Mouse (Mus musculus): ENCODE results near the gene Psmb4. TPM values are rescaled to one million over a fixed set of nuclear protein-coding genes. Genes with fewer than 3 reads are reported as not detected.

The Psmb4 gene
- polyA plus RNA-seq, 1 experiment from 2014 or later = 352 TPM

DNA sequence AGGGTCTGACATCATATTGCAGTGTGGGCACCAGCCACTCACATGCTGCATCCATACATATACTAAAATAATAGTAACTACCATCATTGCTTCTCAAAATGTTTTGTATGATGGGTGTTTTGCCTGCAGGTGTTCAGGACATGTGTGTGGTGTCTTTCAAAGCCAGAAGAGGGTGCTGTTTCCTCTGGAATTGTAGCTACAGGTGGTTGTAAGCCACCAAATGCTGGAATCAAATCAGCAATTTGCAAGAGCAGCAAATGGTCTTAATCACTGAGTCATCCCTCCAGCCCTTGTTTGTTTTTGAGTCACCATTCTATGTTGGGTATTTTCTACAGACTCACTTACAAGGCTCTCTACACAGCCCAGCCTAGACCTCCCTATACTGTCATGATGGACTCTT, 1.8 kb upstream of the Psmb4 start:
- no peak overlapping the region for H3K4me2 ChIP-seq
- H3K27ac ChIP-seq (replicated peaks) = no peak overlapping the region
- H3K36me3 ChIP-seq = peaks cover 15% of the 10 kb centered on the region
- no peak overlapping the region for H3K4me3 ChIP-seq
- H3K27me3 ChIP-seq = no peaks in the 10 kb centered on the region
- H3K9me3 ChIP-seq = no peaks in the 10 kb centered on the region
- no peak overlapping the region for H3K9ac ChIP-seq
- no peak for ATAC-seq (ENCODE audit: low FRiP score, low read depth)
- peaks cover 21% of the 10 kb centered on the region for H3K4me1 ChIP-seq (replicated peaks)

DNA sequence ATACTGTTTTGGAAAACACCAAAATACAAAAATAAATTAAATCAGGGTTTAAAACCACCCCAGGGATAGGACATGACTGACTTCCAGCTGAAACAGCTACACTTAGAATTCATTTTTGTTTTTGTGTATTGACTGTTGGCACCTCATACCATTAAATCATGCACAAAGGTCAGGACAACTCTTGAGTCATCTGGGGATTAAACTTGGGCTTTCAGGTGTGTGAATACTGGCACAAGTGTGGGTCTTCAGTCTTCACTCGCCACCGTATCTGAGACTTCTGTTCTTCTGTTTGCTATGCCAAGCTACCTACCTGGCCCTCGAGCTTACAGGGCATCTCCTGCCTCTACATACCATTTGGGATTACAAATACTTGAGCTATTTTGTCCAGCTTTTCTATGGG, 4.2 kb downstream of the Psmb4 start:
- ATAC-seq (ENCODE audit: low FRiP score, low read depth) = no peak
- Histone ChIP-seq H3K27me3 (no peaks in the 10 kb centered on the region), H3K9me3 (no peaks in the 10 kb centered on the region), H3K4me1 (replicated peaks) (peaks cover 20% of the 10 kb centered on the region), H3K36me3 (peaks cover 71% of the 10 kb centered on the region), H3K9ac (no peak overlapping the region), H3K4me3 (no peak overlapping the region), H3K27ac (replicated peaks) (no peak overlapping the region), H3K4me2 (no peak overlapping the region)
- 90% methylated on average over 3 of the region's 3 CpGs for WGBS

DNA sequence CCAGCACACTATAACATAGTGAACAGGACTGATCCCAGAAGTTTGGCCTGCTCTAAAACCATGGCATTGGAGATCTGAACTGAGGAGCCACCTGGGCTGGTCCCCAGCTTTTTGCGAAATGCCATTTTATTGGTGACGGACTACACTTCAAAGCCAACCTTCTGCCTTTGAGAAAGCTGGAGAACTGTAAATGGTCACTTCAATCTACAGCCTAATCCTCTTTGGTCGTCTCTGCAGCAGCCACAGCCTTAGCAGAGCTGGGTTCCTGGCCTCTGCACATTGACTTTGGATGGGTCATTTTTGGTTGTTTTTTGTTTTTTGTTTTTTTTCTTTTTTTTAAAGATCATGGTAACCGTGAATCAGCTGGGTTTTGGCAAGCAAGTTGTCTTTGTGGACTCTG, 4.9 kb downstream of the Psmb4 start:
- ATAC-seq (ENCODE audit: low FRiP score, low read depth) = no peak
- WGBS = 79% methylated on average over 4 of the region's 4 CpGs
- Histone ChIP-seq H3K9ac (no peak overlapping the region), H3K36me3 (peaks cover 79% of the 10 kb centered on the region), H3K27ac (replicated peaks) (no peak overlapping the region), H3K27me3 (no peaks in the 10 kb centered on the region), H3K9me3 (no peaks in the 10 kb centered on the region), H3K4me1 (replicated peaks) (peaks cover 13% of the 10 kb centered on the region), H3K4me3 (no peak overlapping the region), H3K4me2 (no peak overlapping the region)

DNA sequence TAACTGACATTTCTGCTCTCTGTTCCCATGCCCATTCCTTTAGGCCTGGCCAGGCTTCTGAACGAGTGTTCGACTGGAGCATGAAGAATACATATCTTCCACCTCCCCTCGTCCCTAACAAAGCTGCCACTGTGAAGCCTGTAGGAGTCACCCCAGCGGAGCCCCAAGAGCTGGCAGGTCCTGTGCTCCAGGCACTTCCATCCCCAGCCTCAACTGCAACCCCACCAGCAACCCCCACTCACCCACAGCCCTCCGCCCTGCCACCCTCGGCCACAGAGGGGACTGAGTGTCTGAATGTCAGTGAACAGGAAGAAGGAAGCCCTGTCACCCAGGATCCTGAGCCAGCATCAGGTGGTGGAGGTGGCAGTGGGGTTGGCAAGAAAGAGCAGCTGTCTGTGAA, 8.1 kb downstream of the Psmb4 start:
- Histone ChIP-seq H3K4me3 (no peak overlapping the region), H3K4me1 (replicated peaks) (no peaks in the 10 kb centered on the region), H3K36me3 (peaks cover 96% of the 10 kb centered on the region), H3K4me2 (no peak overlapping the region), H3K9me3 (no peaks in the 10 kb centered on the region), H3K9ac (no peak overlapping the region), H3K27me3 (no peaks in the 10 kb centered on the region), H3K27ac (replicated peaks) (no peak overlapping the region)
- WGBS = 92% methylated on average over 6 of the region's 6 CpGs
- ATAC-seq (ENCODE audit: low FRiP score, low read depth) = no peak

DNA sequence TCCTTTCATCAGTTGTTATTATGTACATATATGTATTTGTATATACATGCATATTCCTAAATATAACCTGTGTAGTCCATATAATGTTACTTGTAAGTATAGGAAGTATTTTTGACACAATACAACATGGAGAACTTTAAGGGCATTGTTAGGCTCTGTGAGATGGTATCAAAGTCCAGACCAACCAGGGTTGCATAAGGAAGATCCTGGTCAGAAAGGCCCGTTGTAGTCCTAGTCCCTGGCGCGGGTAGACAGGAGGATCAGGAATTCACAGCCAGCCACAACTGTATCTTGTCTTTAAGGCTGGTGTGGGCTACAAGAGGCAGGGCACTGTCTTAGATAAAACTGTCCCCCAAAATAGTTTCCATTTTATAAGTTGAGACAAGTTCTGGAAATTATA, 17.8 kb downstream of the Psmb4 start:
- no peak for ATAC-seq (ENCODE audit: low FRiP score, low read depth)
- Histone ChIP-seq H3K36me3 (peaks cover 77% of the 10 kb centered on the region), H3K4me1 (replicated peaks) (no peaks in the 10 kb centered on the region), H3K27me3 (no peaks in the 10 kb centered on the region), H3K4me2 (no peak overlapping the region), H3K27ac (replicated peaks) (no peak overlapping the region), H3K4me3 (no peak overlapping the region), H3K9me3 (no peaks in the 10 kb centered on the region), H3K9ac (no peak overlapping the region)
- WGBS = 89% methylated on average over 3 of the region's 3 CpGs

DNA sequence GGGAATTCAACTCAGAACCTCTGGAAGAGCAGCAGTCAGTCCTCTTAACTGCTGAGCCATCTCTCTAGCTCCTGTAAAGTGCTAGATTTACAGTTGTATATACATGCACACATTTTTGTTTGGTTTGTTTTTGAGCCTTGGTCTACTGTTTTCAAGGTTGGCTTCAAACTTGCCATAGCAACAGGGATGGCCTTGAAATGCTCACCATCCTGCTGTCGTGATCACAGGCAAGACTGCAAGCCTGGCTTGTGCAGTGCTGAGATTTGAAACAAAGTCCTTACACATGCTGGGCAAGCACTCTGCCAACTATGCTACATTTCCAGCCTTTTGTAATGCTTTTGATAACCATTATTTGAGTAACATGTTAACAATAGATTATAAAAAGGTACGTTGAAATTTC, 27.3 kb downstream of the Psmb4 start:
- Histone ChIP-seq H3K27me3 (no peaks in the 10 kb centered on the region), H3K4me3 (no peak overlapping the region), H3K4me1 (replicated peaks) (no peaks in the 10 kb centered on the region), H3K9me3 (no peaks in the 10 kb centered on the region), H3K27ac (replicated peaks) (no peak overlapping the region), H3K9ac (no peak overlapping the region), H3K36me3 (peaks cover 65% of the 10 kb centered on the region), H3K4me2 (no peak overlapping the region)
- 84% methylated on average over 2 of the region's 2 CpGs for WGBS
- no peak for ATAC-seq (ENCODE audit: low FRiP score, low read depth)

DNA sequence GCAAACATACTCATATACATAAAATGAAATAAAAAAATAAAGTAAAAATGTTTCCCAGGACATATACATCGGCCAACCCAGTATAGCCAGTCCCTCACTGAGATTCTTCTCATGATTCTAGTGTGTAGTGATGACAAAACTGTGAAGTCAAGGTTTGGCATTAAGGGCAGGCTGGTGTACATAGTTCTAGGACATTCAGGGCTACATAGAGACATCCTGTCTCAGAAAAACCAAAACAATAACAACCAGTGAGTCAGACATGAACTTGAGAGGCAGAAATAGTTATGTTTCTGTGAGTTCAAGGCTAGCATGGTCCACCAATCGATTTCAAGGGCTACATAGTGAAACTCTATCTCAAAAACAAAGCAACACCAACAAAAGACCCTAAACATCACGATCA, 34.5 kb downstream of the Psmb4 start:
- peaks cover 26% of the 10 kb centered on the region for H3K36me3 ChIP-seq
- 93% methylated on average over 3 of the region's 3 CpGs for WGBS
- no peak overlapping the region for H3K27ac ChIP-seq (replicated peaks)
- no peak overlapping the region for H3K4me2 ChIP-seq
- no peak overlapping the region for H3K4me3 ChIP-seq
- 0 out of 2 replicates have a peak, but pooled peaks cover 7% of the 10 kb centered on the region for H3K4me1 ChIP-seq (replicated peaks)
- no peak for ATAC-seq (ENCODE audit: low FRiP score, low read depth)
- H3K9ac ChIP-seq = no peak overlapping the region
- H3K9me3 ChIP-seq = no peaks in the 10 kb centered on the region
- no peaks in the 10 kb centered on the region for H3K27me3 ChIP-seq

DNA sequence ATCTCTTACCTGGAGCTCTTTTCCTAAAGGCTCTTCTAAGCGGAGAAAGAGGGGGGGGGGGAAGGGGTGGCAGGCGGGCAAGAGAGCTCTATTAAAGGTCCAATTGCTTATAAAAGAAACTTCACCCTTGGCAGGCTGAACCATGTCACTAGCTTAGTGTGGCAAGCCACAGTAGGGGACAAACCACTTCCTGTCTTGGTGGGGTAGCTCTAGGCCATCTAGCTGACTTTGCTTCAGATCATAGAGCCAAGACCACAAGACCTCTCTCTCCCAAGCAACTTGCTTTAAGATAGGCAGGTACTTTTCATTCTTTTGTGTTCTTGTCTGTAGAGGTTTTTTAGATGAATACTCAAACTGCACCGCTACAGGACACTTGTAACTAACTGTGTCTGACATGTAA, 35.0 kb downstream of the Psmb4 start:
- no peaks in the 10 kb centered on the region for H3K27me3 ChIP-seq
- H3K4me1 ChIP-seq (replicated peaks) = 0 out of 2 replicates have a peak, but pooled peaks cover 7% of the 10 kb centered on the region
- H3K27ac ChIP-seq (replicated peaks) = no peak overlapping the region
- WGBS = 65% methylated on average over 3 of the region's 3 CpGs
- H3K9ac ChIP-seq = no peak overlapping the region
- H3K4me2 ChIP-seq = no peak overlapping the region
- no peaks in the 10 kb centered on the region for H3K9me3 ChIP-seq
- H3K4me3 ChIP-seq = no peak overlapping the region
- H3K36me3 ChIP-seq = peaks cover 22% of the 10 kb centered on the region
- ATAC-seq (ENCODE audit: low FRiP score, low read depth) = no peak

DNA sequence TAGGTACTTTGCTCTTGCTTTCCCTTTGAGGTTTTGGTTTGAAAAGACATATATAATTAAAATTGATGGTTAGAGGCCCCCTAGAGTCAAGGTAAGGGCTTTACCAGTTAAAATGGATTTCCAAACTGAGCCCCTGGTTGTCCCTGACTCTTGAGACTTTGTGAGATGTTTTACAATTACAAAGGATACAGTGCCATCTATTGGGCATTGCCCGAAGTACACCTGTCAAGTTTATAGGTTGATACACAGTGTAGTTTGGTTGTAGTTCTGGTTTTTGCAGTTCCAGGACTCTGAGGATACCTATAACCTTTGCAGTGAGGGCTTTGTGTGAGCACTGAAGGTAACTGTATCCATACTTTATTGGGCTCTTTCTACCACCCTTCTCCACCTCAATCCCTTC, 37.4 kb downstream of the Psmb4 start:
- Histone ChIP-seq H3K27ac (replicated peaks) (no peak overlapping the region), H3K4me1 (replicated peaks) (peaks cover 14% of the 10 kb centered on the region; the same call in 1 of the 2 replicates), H3K4me2 (no peak overlapping the region), H3K4me3 (no peak overlapping the region), H3K36me3 (peaks cover 5% of the 10 kb centered on the region), H3K27me3 (no peaks in the 10 kb centered on the region), H3K9ac (no peak overlapping the region), H3K9me3 (no peaks in the 10 kb centered on the region)
- peak; percentile 52; the same call in 1 of the 2 replicates for ATAC-seq (ENCODE audit: low FRiP score, low read depth)
- WGBS = 19% methylated on average over 1 of the region's 1 CpGs

DNA sequence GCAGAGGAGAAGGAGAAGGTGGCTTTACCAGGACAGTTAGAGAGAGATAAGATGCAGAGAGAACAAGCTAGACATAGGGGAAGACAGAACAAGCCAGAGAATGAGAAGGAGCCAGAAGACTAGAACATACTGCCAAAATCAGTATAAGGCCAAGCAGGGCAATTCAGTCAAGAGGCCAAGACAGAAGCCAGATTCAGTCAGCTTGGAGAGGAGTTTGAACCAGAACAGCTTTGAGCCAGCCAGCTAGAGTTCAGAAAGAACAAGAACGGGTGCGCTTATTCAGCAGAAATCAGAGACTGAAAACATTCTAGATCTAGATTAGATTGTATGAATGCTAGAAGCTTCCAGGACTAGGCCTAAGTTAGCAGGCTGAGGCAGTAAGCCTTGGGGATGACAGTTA, 39.4 kb downstream of the Psmb4 start:
- 94% methylated on average over 2 of the region's 2 CpGs for WGBS
- Histone ChIP-seq H3K9me3 (no peaks in the 10 kb centered on the region), H3K36me3 (no peaks in the 10 kb centered on the region), H3K27ac (replicated peaks) (no peak overlapping the region), H3K4me2 (no peak overlapping the region), H3K4me3 (no peak overlapping the region), H3K4me1 (replicated peaks) (peaks cover 17% of the 10 kb centered on the region; the same call in 1 of the 2 replicates), H3K27me3 (no peaks in the 10 kb centered on the region), H3K9ac (no peak overlapping the region)
- no peak for ATAC-seq (ENCODE audit: low FRiP score, low read depth)

DNA sequence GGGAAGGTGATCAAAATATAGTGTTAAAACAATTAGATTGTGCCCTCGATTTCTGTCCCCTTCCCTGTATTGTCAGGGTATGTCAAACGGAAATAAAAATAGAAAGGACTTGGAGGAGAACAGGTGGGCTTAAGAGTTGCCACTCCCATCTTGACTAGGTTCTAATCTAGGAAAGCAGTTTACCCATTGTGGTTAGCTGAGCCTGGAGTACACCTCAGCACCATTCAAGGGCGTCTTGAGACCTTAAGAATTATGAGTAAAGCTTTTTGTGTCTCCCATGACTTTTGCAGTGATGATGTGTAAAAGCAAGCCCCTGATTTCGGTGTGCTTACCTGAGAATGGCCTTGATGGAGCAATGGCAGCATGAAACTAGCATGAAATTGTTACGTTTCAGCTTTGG, 47.7 kb downstream of the Psmb4 start:
- Histone ChIP-seq H3K9me3 (no peaks in the 10 kb centered on the region), H3K27ac (replicated peaks) (peak overlapping the region; percentile 100), H3K36me3 (no peaks in the 10 kb centered on the region), H3K27me3 (no peaks in the 10 kb centered on the region), H3K9ac (peak overlapping the region; percentile 87), H3K4me1 (replicated peaks) (peaks cover 31% of the 10 kb centered on the region), H3K4me2 (peak overlapping the region; percentile 73), H3K4me3 (peak overlapping the region; percentile 53)
- ATAC-seq (ENCODE audit: low FRiP score, low read depth) = no peak
- WGBS = 71% methylated on average over 5 of the region's 5 CpGs

DNA sequence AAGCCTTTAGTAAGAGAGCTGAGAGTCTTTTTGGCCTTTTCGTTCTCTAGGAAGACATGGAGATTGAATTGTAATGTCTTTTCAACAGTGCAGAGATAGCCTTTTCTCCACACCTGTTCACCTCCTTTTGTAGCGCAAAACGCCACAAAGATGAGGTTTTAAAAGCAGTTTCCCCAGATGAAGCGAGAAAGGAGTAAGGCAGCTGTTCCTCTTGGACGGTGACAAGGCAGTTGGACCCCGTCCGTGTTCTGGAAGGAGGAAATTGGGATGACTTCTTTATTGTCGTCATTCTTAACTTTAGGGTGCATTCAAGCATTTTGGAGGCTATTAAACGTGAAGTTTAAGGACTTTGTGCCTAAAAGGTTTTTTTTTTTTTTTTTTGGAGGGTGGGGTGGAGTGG, 48.1 kb downstream of the Psmb4 start:
- H3K4me3 ChIP-seq = peak overlapping the region; percentile 53
- no peaks in the 10 kb centered on the region for H3K9me3 ChIP-seq
- no peak for ATAC-seq (ENCODE audit: low FRiP score, low read depth)
- H3K27ac ChIP-seq (replicated peaks) = peak overlapping the region; percentile 100
- peak overlapping the region; percentile 87 for H3K9ac ChIP-seq
- H3K4me2 ChIP-seq = peak overlapping the region; percentile 73
- no peaks in the 10 kb centered on the region for H3K27me3 ChIP-seq
- peaks cover 28% of the 10 kb centered on the region for H3K4me1 ChIP-seq (replicated peaks)
- WGBS = 11% methylated on average over 9 of the region's 9 CpGs
- no peaks in the 10 kb centered on the region for H3K36me3 ChIP-seq

DNA sequence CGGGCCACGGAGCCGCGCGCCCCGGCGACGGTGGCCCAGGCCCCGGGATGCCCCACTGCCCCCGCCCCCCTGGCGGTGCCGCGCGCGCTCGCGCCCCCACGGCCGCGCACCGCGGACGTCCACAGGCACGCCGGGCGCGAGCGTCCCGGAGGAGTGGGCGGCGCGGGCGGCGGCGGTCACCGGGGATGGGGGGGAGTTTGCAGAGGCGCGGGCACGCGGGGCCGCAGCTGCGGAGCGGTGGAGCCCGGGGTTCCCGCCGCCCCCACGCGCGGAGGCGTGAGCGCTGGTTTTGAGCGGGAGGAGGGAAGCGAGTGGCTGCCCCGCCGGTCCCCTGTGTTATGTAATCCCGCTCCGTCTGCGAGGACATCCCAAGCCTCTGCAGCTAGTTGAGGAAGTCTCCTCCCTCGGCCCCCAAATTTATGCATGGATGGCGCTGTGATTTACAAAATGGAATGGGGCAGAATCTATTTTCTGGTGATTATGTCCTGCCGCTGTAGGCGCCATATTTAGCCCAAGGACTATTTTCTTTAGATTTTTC, 48.7 kb downstream of the Psmb4 start:
- no peaks in the 10 kb centered on the region for H3K36me3 ChIP-seq
- WGBS = under 1% methylated on average over 50 of the region's 62 CpGs
- peak; percentile 84 for ATAC-seq (ENCODE audit: low FRiP score, low read depth)
- H3K4me3 ChIP-seq = peak overlapping the region; percentile 53
- H3K27ac ChIP-seq (replicated peaks) = peak overlapping the region; percentile 100
- peaks cover 28% of the 10 kb centered on the region for H3K4me1 ChIP-seq (replicated peaks)
- H3K9me3 ChIP-seq = no peaks in the 10 kb centered on the region
- H3K27me3 ChIP-seq = no peaks in the 10 kb centered on the region
- peak overlapping the region; percentile 73 for H3K4me2 ChIP-seq
- peak overlapping the region; percentile 87 for H3K9ac ChIP-seq
